Mouse (Mus musculus): ENCODE results near the gene Prickle3. TPM values are rescaled to one million over a fixed set of nuclear protein-coding genes. Genes with fewer than 3 reads are reported as not detected.

The Prickle3 gene
- polyA plus RNA-seq (2011; ENCODE audit: insufficient read length, low read depth, missing spikeins): 7.0 TPM in 2 replicates

GRCm38 (mm10) chrX:7657221-7657639 is at the start of gene Prickle3:
Gene Prickle3, plus strand, starts transcription at chrX:7657260.
- peak within 1 kb of the TSS; percentile 41 for H3K27ac ChIP-seq (ENCODE audit: insufficient read depth, low read length)
- 0 out of 2 replicates have a peak, but pooled peaks cover 2% of the 10 kb centered on the region for H3K4me1 ChIP-seq (ENCODE audit: control insufficient read depth, insufficient read depth, low read length)
- peak within 1 kb of the TSS; percentile 59 for H3K4me3 ChIP-seq (ENCODE audit: insufficient read depth, low read length)
- TF ChIP-seq POLR2A (IDR thresholded peaks at IDR 0.05; ENCODE audit: low read depth, low read length) (peak; percentile 66), CTCF (IDR thresholded peaks at IDR 0.05; ENCODE audit: borderline replicate concordance, insufficient read depth, low read length) (no peak)

DNA sequence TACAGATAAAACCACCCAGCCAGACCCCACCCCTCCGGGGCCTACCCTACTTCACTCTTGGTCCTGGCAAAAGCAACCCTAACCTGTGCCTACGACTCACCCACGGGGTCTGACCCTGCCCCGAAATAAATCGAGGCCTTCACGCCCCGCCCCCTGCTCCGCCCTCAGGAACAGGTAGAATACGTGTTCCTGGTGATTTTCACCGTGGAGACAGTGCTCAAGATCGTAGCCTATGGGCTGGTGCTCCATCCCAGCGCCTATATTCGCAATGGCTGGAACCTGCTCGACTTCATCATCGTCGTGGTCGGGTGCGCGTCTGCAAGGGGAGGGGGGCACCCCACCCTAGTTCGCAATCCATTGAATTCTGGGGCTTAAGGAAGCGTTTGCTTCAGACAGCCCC is 47.0 kb upstream of the Prickle3 start:
- Histone ChIP-seq H3K4me1 (ENCODE audit: control insufficient read depth, insufficient read depth, low read length) (no peaks in the 10 kb centered on the region), H3K4me3 (ENCODE audit: insufficient read depth, low read length) (no peak overlapping the region), H3K27ac (ENCODE audit: insufficient read depth, low read length) (no peak overlapping the region)
- TF ChIP-seq POLR2A (IDR thresholded peaks at IDR 0.05; ENCODE audit: low read depth, low read length) (no peak), CTCF (IDR thresholded peaks at IDR 0.05; ENCODE audit: borderline replicate concordance, insufficient read depth, low read length) (no peak)

DNA sequence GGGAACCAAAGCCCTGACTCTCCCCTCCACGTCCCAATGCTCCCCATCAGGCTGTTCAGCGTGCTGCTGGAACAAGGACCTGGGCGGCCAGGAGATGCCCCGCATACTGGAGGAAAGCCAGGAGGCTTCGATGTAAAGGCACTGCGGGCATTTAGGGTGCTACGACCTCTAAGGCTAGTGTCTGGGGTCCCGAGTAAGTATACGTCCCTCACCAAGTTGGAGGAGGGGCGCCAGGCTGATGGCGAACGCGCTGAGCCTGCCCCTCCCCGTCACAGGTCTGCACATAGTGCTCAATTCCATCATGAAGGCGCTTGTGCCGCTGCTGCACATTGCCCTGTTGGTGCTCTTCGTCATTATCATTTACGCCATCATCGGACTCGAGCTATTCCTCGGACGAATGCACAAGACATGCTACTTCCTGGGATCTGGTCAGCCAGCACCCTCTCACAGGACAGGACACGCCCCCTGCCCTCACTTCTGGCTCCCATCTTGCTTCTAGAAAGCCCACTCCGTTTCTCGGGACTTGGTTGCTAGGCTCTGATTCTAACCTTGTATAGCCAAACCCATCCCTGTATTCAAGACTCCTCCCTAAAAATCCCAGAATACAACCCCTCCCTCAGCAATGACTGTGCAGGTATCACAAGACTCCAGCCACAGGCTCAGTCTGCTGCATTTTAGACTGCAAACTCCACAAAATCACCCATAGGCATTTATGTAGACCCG is 46.4 kb upstream of the Prickle3 start:
- Histone ChIP-seq H3K27ac (ENCODE audit: insufficient read depth, low read length) (no peak overlapping the region), H3K4me1 (ENCODE audit: control insufficient read depth, insufficient read depth, low read length) (no peaks in the 10 kb centered on the region), H3K4me3 (ENCODE audit: insufficient read depth, low read length) (peak overlapping the region; percentile 9; the same call in 1 of the 2 replicates)
- TF ChIP-seq CTCF (IDR thresholded peaks at IDR 0.05; ENCODE audit: borderline replicate concordance, insufficient read depth, low read length): no peak
- no peak for TF ChIP-seq POLR2A (IDR thresholded peaks at IDR 0.05; ENCODE audit: low read depth, low read length)

GRCm38 (mm10) chrX:7617889-7618551 is 39.0 kb upstream of the Prickle3 start:
- no peak for TF ChIP-seq CTCF (IDR thresholded peaks at IDR 0.05; ENCODE audit: borderline replicate concordance, insufficient read depth, low read length)
- TF ChIP-seq POLR2A (IDR thresholded peaks at IDR 0.05; ENCODE audit: low read depth, low read length): no peak
- Histone ChIP-seq H3K4me1 (ENCODE audit: control insufficient read depth, insufficient read depth, low read length) (no peaks in the 10 kb centered on the region), H3K4me3 (ENCODE audit: insufficient read depth, low read length) (no peak overlapping the region), H3K27ac (ENCODE audit: insufficient read depth, low read length) (no peak overlapping the region)

DNA sequence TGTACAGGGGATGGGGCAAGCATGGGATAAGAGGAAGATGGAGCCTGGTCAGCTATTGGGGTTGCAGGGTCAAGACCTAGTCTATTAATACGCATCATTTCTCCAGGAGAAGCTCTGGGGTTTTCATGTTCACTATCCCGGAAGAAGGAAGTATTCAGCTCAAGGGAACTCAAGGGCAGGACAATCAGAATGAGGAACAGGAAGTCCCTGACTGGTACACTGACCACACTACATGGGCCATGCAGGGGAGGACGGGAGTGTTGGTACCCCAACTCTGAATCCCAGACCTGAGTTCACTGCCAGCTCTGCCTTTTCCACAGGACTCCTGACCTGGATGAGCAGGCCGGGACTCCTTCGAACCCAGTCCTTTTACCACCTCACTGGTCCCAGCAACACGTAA is 24.5 kb upstream of the Prickle3 start:
- TF ChIP-seq POLR2A (IDR thresholded peaks at IDR 0.05; ENCODE audit: low read depth, low read length) (no peak), CTCF (IDR thresholded peaks at IDR 0.05; ENCODE audit: borderline replicate concordance, insufficient read depth, low read length) (no peak)
- no peaks in the 10 kb centered on the region for H3K4me1 ChIP-seq (ENCODE audit: control insufficient read depth, insufficient read depth, low read length)
- H3K27ac ChIP-seq (ENCODE audit: insufficient read depth, low read length): no peak overlapping the region
- no peak overlapping the region for H3K4me3 ChIP-seq (ENCODE audit: insufficient read depth, low read length)

DNA sequence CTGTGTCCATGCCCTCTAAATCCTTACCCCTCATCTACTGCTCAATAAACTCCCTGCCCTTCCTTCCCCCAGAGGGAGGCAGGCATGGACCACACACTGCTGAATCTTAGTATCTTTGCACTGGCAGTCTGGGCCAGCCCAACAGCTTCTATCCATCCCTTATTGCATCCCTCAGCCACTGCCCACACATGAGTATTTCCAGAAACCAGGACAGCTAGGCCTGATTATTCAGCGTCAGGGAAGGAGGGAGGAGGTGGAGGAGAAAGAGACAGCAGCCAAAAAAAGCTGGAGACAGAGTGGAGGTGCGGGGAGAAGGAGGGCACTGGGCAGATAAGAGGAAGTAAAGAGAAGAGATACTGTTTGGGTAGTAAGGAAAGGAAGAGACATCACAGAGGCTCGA is 22.0 kb upstream of the Prickle3 start:
- no peaks in the 10 kb centered on the region for H3K4me1 ChIP-seq (ENCODE audit: control insufficient read depth, insufficient read depth, low read length)
- TF ChIP-seq CTCF (IDR thresholded peaks at IDR 0.05; ENCODE audit: borderline replicate concordance, insufficient read depth, low read length): no peak

GRCm38 (mm10) chrX:7638401-7639091 is 18.5 kb upstream of the Prickle3 start, which contains the start of gene Syp:
Gene Syp, plus strand, starts transcription at chrX:7638471.
- no peak within 1 kb of the TSS for H3K27ac ChIP-seq (ENCODE audit: insufficient read depth, low read length)
- H3K4me1 ChIP-seq (ENCODE audit: control insufficient read depth, insufficient read depth, low read length): no peaks in the 10 kb centered on the region
- H3K4me3 ChIP-seq (ENCODE audit: insufficient read depth, low read length): no peak within 1 kb of the TSS
- TF ChIP-seq POLR2A (IDR thresholded peaks at IDR 0.05; ENCODE audit: low read depth, low read length) (no peak), CTCF (IDR thresholded peaks at IDR 0.05; ENCODE audit: borderline replicate concordance, insufficient read depth, low read length) (no peak)

More for the DNA sequence above, 22.0 kb upstream of the Prickle3 start:
- Histone ChIP-seq H3K27ac (ENCODE audit: insufficient read depth, low read length) (no peak overlapping the region), H3K4me3 (ENCODE audit: insufficient read depth, low read length) (no peak overlapping the region)

GRCm38 (mm10) chrX:7639536-7640325 is 17.3 kb upstream of the Prickle3 start:
- TF ChIP-seq POLR2A (IDR thresholded peaks at IDR 0.05; ENCODE audit: low read depth, low read length): no peak
- no peak for TF ChIP-seq CTCF (IDR thresholded peaks at IDR 0.05; ENCODE audit: borderline replicate concordance, insufficient read depth, low read length)
- H3K27ac ChIP-seq (ENCODE audit: insufficient read depth, low read length): no peak overlapping the region

DNA sequence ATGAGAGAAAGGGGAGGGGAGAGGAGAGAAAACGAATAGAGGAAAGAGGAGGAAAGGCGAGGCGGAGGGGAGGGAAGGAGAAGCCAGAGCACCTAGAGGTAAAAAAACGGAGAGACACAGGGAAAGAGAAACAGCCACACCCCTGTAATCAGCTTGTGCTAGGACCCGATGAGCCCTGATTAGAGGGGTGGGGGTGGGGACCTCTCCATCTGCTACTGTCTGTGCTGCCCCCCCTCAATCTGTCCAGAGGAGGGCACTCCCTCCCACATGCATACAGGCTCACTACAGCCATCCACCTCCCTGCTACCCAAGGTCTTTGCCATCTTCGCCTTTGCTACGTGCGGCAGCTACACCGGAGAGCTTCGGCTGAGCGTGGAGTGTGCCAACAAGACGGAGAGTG is 16.3 kb upstream of the Prickle3 start:
- no peak overlapping the region for H3K27ac ChIP-seq (ENCODE audit: insufficient read depth, low read length)
- TF ChIP-seq CTCF (IDR thresholded peaks at IDR 0.05; ENCODE audit: borderline replicate concordance, insufficient read depth, low read length) (no peak), POLR2A (IDR thresholded peaks at IDR 0.05; ENCODE audit: low read depth, low read length) (no peak)
- H3K4me1 ChIP-seq (ENCODE audit: control insufficient read depth, insufficient read depth, low read length): no peaks in the 10 kb centered on the region
- no peak overlapping the region for H3K4me3 ChIP-seq (ENCODE audit: insufficient read depth, low read length)

More at GRCm38 (mm10) chrX:7639536-7640325, 17.3 kb upstream of the Prickle3 start:
- Histone ChIP-seq H3K4me3 (ENCODE audit: insufficient read depth, low read length) (no peak overlapping the region), H3K4me1 (ENCODE audit: control insufficient read depth, insufficient read depth, low read length) (no peaks in the 10 kb centered on the region)
